Mouse (Mus musculus): Measurements from ENCODE around the gene Cyp8b1.

- no peak for TF ChIP-seq CTCF (IDR thresholded peaks at IDR 0.05; ENCODE audit: control insufficient read depth, insufficient read depth, insufficient read length)
- no peak for TF ChIP-seq CEBPB (IDR thresholded peaks at IDR 0.05; ENCODE audit: low read depth)
- no peak for TF ChIP-seq MAX (IDR thresholded peaks at IDR 0.05)
- TF ChIP-seq USF1 (IDR thresholded peaks at IDR 0.05; ENCODE audit: low read depth): no peak
- no peak for TF ChIP-seq FOSL1 (IDR thresholded peaks at IDR 0.05; ENCODE audit: insufficient read depth, low read length, poor library complexity, severe bottlenecking)
- TF ChIP-seq MYOD1 (IDR thresholded peaks at IDR 0.05; ENCODE audit: control insufficient read depth, insufficient read length, low read depth): no peak
These were observed 46.1 kb downstream of the Cyp8b1 start for GRCm38 (mm10) chr9:121869973-121870515.

Measured in C2C12 (cell line).